Mouse (Mus musculus): ENCODE measurements around the gene Slc6a8.
A peak's percentile ranks its signal among the peaks of the same experiment; 100 is the strongest.

Slc6a8 gene

DNA sequence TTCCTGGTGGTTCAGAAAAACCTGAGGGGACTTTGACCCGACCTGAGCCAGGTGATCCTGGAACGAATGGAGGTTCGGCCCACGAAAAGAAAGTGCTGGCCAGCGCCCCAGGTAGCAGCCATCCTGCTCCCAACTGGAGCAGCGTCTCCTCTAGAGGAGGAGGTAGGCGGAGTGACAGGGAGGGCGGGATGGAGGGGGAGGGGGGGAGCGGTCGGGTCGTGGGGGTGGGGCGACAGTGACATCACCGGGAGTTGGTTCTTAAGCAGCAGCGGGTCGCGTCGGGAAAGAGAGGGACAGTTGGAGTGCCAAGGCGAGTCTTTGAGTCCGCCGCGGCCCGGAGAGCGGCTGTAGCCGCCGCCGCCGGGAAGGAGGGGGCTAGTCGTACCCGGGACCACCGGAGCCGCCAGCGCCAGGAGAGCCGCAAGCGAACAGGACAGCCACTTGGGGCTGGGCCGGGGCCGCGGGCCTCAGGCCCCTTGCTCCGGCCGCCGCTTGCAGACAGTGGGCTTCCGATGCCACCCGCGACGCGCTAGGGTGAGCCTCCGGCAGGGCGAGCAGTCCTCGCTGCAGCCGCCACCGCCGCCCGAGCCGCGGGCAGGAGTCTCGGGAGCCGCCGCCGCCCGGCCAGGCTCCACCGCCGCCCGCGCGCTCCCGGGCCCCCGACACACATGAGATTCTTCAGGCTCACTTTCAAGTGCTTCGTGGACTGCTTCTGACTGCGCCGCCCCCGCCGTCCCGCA is at the start of gene Slc6a8:
Gene Slc6a8, plus strand, starts transcription at position 272 of the 740 bp plus-strand sequence.
- DNase-seq (ENCODE audit: low spot score in 2 of 2) = peak in 1 of 2 experiments; percentile 2

DNA sequence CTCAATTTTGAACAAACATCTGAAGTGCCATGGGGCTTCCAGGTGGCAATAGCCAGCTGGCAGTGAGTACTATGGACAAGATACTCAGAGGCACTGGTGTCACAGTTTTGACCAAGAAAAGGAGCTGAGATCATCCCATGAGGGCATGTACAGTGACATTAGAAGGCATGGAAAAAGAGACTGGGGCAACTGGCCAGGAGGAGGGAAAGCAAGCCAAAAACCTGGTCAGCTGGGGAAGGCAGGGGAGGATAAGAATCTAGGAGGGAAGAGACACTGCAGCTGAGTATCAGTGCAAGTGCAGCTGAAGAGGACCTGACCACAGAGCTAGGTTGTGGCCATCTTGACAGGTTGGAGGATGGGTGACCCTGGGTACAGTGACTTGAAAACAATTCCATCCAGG is 46.0 kb upstream of the Slc6a8 start:
- no peak for DNase-seq (ENCODE audit: low spot score in 2 of 2)

DNA sequence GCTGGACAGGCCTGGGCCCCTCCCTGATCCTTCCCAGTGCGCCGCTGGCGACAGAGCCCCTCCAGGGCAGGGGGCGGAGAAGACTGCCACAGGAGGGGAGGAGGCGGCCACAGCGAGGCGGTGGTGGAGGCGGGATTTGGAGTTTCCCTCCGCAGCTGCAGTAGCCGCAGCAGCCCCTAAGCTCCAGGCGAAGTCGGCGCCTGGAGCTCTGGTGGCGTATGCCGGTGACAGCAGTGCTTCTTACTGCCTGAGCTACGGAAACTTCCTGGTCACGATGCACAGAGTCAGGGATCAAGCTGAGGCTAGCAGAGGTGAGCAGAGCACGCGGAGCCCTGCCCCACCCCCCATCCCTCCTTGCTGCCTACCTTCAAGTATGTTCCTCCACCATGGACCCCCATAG is 37.5 kb upstream of the Slc6a8 start:
- no peak for DNase-seq (ENCODE audit: low spot score in 2 of 2)

DNA sequence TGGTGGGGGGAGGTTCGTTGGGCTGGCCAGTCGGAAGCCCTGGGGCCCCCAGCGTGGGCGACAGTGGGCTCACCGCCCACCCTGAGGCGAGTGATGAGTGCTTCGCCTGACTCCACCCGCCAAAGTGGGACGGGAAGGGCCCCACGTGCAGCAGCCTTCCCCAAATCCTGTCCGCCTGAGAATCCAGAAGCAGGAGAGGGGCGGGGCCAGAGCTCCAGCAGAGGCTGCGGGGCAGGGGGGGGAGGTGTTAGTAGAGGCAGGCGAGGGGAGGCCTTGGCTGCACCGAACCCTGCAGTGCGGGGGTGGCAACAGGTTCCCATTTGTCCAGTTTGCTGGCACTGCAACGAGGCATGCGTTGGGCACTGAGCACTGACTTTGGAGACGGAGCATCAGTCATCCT is 35.5 kb upstream of the Slc6a8 start:
- DNase-seq (ENCODE audit: low spot score in 2 of 2) = no peak

DNA sequence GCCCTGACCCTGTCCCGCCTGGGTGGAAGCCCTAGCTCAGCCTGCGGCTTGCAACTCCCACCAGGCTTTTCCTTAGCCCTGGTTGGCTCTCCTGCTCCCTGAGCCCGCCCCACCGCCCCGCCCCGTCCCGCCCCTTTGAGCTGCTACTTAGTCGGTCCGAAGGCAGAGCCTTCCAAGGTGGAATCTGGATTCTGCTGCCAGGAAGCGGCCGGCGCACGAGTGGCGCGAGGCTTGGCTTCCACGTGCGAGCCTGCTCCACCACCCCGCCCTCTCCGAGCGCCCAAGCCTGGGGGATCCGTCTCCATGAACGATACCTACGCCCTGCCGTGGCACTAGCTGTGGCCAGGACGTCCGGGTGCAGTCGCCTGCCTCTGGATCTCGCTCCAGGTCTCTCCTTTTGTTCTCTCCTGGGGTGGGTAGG is 33.7 kb upstream of the Slc6a8 start, which contains the start of gene Dusp9:
Gene Dusp9, plus strand, starts transcription at position 165 of the 421 bp plus-strand sequence.
- no peak for DNase-seq (ENCODE audit: low spot score in 2 of 2)

DNA sequence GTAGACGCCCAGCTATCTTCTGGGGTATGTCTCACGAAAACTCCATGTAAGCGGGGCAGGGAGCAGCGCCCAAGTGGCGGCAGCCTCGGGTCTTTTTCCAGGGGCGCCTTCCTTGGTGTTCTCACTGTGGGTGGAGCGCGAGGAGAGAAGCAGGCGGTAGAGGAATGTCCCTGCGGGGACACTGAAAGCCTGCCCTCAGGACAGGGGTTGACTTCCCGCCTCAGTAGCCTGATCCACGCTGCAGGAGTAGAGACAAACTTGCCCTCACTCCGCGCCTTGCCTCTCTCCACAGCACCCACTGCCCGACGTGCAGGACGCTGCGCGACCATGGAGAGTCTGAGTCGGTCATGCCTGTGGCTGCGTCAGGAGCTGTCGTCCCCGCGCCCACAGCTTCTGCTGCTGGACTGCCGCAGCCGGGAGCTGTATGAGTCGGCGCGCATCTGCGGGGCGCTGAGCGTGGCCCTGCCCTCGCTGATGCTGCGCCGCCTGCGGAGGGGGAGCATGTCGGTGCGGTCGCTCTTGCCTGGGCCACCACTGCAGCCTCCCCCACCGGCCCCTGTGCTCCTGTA is 33.0 kb upstream of the Slc6a8 start:
- no peak for DNase-seq (ENCODE audit: low spot score in 2 of 2)

DNA sequence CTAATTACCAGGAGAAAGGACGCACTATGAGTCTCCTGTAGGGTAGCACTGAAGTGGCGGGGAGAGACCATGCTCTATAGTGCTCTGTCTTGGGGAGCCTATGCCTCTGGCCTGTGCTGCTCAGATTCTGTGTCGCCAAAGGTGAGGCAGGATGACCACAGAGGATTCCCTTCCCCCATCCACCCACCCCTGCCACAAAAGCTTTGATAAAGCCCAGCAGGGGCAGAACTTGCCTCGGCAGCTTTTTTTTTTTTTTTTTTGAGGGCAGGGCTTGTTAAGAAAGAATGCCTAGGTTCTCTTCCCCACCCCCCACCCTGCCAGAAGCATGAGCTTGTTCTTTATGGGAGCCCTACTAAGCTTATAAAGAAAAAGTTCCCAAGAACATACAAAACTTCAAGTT is 27.8 kb upstream of the Slc6a8 start:
- no peak for DNase-seq (ENCODE audit: low spot score in 2 of 2)

DNA sequence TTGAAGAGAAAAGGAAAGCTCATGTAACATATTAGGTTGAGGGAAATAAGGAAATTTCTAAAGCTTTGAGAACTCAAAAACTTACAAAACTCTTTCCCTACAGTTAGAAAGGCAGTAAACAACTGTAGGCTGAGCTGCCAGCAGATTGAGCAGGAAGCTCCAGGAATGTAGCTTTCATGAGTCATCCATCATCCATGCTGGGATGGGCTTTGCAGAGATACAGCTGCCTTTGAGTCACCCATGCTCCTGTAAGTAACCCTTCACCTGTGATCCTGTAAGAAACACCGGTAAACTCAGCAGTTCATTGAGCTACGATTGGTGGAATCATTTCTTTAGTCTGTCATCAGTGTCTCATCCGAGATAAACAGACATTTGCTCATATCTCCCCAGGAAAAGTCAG is 22.1 kb upstream of the Slc6a8 start:
- no peak for DNase-seq (ENCODE audit: low spot score in 2 of 2)

DNA sequence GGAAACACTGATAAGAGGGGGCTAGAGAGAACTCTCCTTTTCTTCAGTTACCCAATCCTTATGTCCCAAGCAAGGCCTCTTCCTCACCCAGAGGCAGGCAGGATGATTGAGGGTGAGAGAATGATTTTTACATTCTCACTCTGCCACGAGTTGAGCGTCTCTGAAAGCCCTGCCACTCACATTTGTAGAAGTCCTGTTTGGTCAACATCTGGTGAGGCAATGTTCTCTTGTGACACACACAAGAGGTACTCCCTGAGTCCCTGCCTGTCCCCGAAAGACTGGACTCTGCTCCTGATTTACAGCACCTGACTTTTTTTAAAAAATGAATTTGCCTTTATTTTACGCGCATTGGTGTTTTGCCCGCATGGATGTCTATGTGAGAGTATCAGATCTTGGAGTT is 19.6 kb upstream of the Slc6a8 start:
- no peak for DNase-seq (ENCODE audit: low spot score in 2 of 2)

DNA sequence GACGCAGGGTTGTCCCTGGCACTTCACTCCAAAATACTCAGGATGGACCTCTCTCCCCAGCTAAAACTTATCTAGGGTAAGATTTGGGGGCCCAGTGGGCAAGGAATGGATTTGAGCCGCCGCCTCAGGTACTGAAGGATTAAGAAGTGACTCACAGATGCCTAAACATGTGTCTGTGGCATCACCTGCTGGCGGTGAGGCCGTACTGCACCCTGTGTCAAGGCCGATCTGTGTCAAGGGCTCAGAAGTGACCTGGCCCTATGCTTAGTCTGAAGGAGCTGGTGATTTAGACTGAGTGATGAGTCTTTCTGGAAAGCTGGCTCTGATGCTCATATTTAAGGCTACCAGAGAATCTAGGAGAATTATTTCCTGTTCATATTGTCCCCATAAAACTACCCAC is 18.8 kb upstream of the Slc6a8 start:
- peak; percentile 16 to 59 for DNase-seq (ENCODE audit: low spot score in 2 of 2)

DNA sequence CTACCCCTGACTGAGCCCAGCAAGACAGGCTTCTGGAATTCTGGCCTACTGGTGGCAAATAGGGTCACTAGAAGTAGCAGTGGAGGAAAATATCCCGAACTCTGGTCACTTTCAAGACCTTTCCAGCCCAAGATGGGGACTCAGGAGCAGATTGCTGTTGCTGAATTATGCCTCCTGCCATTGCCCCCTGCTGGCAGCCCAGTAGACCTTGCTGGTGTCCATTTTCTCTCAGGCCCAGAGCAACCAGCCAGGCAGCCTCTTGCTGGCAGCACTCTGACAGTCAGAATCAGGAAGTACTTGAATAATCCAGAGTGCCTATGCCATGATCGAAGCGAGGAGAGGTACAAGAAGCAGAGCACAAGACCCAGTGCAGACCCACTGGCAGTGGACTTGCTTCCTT is 17.4 kb upstream of the Slc6a8 start:
- DNase-seq (ENCODE audit: low spot score in 2 of 2) = peak in 1 of 2 experiments; percentile 18

DNA sequence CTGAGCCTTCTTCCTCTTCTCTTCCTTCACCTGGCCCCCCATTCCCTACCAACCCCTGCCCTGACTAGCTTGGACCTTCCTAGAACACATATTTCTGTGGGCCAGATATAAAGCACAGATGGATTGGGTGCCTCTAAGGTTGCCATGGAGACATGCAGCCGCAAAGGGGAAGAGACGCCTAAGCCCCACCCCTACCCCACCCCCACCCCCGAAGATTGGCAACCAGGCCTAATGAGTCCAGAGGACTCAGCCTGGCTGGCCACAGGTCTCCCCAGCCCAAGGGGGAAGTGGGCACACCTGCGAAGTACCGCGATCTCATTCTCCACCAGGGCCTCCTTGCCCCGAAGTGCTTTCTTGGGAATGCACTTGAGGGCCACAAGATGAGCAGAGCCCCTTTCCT is 14.6 kb upstream of the Slc6a8 start:
- peak in 1 of 2 experiments; percentile 7 for DNase-seq (ENCODE audit: low spot score in 2 of 2)

DNA sequence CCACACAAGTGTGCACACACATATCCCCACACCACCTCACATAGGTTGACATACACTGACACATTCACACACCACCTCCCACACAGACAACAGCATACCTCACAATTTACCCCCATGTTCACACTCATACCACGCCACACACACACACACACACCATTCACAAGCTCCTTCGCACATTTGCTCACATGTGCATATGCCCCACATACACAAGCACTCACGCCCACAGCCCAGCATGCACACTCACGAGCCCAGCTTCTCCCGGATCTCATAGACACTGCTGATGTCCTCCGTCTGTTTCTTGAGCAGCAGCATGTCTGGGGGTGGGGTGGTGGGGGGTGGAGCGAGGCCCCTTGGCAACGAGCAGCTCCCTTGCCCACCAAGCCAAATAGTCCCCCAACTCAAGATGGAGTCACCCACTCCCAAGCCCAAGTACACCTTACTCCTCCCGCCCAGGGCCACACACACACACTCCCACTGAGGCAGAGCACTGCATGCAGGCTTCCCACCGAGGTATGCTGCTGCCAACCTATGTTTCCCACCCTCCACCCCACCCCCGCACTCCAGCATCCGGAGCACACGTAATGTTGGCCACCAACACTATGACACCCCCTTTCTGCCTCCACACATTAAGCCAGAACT is 13.9 kb upstream of the Slc6a8 start:
- no peak for DNase-seq (ENCODE audit: low spot score in 2 of 2)

DNA sequence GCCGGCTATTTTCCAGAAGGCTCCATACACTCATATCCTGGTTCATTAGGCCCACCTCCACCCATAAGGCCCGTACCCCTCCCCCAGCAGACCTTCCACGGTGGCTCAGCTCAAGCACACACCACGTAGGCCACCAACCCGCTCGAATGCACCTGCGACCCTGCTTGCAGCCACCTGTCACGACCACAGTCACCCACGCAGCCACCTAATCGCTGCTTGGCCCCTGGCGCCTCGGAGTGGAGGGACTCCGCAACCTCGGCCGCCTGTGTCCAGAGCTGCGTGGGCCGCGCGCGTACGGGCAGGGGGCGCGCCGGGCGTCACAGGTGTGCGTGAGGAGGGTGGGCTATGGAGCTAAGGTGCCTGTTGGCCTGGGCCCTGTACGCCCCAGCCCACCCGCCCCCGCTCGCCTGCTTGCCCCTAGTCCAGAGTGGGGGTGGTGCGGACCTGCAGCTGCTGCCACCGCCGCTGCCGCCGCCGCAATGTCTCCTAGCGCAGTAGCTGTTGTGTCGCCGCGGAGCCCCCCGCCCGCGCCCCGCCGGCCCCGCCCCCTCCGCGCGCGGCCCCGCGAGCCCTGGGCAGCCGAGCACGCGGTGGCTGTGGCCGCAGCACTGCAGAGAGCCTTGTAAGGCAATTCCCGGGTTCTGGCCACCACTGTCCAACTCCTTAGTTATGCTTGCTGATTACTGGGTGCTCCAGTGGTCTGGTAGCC is 13.2 kb upstream of the Slc6a8 start, which contains the start of gene Pnck:
Gene Pnck, minus strand, starts transcription at position 543 of the 709 bp plus-strand sequence.
- DNase-seq (ENCODE audit: low spot score in 2 of 2) = no peak

DNA sequence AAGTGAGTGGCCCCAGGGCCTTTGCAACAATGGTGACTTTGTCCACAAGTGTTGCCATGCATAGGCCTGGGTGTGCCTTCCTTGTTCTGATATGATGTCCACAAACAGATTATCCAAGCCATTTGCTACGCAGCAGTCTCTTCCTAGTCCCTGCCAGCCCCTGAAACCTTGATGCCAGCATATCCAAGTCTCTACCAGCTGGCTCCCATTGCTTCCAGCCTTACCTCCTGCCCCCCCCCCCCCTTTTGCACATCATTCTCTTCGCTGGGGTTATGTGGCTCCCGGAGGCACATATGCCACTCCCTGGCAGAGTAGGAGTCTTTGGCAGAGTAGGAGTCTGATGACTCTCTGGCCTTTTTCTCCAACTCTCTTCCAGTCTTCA is 12.7 kb upstream of the Slc6a8 start:
- DNase-seq (ENCODE audit: low spot score in 2 of 2) = no peak

DNA sequence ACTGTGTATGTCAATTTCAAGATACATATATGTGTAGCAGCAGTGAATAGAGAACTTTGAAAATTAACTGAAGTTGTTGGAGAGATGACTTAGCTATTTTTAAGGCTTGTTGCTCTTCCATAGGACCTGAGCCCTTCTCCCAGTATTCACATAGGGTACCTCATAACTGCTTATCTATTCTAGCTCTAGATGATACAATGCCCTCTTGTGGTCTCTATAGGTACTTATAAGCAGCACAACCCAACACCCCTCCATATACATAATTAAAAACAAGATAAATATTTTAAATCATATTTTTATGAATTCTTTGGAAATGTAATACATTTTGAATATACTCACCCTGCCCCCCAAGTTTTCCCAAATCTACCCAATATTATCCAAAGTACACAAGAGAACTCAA is 9.8 kb upstream of the Slc6a8 start:
- no peak for DNase-seq (ENCODE audit: low spot score in 2 of 2)

DNA sequence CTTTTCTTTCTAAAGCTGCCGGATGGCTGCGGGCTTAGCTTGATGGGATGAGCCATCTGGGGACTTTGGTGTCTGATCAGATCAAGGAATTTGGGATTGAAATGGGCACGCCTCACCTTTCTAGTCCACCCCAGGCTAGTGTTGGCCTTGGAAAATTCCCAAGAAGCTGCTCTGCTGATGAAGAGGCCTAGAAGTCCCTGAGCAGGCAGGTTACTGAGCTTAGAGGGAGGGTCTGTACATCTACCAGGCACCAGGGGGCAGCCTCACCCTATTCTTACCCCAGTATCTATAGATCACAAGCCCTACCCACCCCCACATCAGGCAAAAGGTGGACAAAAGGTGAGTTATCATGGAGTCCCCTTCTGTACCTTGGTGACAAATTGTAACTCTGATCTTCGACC is 919 bp upstream of the Slc6a8 start:
- peak; percentile 48 to 49 for DNase-seq (ENCODE audit: low spot score in 2 of 2)

DNA sequence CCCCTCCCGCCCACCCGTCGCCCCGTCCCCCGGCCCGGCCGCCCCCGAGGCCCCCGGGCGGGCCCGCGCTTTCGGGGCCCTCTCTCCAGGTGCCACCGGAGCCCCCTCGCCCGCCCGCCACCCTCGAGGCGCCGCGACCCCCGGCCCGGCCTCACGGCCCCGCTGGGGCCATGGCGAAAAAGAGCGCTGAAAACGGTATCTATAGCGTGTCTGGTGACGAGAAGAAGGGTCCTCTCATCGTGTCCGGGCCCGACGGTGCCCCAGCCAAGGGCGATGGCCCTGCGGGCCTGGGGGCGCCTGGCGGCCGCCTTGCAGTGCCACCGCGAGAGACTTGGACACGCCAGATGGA is 643 bp downstream of the Slc6a8 start:
- no peak for DNase-seq (ENCODE audit: low spot score in 2 of 2)

DNA sequence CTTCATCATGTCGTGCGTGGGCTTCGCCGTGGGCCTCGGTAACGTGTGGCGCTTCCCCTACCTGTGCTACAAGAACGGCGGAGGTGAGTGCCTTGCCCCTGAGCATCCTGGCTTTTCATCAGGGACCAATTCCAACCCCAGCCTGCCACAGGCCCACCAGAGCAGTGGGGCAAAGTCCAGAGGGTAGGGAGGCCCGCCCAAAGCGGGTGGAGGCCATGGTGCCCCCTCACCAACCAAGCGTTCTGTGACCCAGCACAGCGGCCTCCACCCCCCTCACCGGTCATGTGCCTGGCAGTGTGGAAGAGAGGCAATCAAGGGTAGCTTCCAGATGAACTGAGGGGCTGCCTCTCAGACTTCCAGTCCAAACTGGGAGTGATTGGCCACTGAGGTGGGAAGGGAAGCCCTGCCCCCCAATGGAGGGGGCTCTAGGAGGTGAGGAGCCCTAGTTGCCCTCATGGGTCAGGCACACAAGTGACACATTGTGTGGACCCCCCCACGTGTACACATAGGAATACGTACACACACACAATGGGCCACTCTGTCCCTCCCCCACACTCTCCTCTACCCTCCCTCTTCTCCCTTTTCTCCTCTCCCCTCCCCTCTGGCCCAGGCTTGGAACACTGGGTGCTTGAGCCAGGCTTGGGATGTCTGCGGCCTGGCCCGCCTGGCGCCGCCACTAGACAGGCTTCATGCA is 1.2 kb downstream of the Slc6a8 start:
- no peak for DNase-seq (ENCODE audit: low spot score in 2 of 2)

DNA sequence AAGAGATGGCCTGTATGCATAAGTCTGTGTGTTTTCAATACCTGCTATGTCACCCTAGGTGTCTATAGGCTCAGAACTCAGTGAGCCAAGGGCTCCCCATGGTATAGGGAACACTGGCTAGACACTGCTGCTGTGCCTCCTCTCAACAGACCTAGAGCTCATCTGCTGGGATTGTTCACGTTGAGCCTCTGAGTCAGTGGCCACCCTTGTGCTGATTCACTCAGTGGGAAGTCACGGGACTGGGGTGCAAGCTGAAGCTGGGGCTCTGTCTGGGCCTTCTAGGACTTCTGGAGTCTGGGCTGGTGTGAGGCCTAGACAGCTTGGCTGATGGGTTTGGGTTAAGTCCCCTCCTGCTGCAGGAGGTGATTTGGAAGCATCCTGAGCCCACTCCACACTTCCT is 2.3 kb downstream of the Slc6a8 start:
- DNase-seq (ENCODE audit: low spot score in 2 of 2) = no peak

DNA sequence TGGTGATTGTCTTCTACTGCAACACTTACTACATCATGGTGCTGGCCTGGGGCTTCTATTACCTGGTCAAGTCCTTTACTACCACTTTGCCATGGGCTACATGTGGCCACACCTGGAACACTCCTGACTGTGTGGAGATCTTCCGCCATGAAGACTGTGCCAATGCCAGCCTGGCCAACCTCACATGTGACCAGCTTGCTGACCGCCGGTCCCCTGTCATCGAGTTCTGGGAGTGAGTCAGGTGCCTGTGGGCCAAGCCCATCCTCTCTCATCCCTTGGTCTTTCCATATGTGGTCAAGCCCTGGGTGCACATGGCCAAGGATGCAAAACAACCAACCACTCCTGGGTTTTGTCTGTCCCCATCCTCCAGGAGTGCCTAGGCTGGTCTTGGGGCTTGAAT is 3.7 kb downstream of the Slc6a8 start:
- no peak for DNase-seq (ENCODE audit: low spot score in 2 of 2)

DNA sequence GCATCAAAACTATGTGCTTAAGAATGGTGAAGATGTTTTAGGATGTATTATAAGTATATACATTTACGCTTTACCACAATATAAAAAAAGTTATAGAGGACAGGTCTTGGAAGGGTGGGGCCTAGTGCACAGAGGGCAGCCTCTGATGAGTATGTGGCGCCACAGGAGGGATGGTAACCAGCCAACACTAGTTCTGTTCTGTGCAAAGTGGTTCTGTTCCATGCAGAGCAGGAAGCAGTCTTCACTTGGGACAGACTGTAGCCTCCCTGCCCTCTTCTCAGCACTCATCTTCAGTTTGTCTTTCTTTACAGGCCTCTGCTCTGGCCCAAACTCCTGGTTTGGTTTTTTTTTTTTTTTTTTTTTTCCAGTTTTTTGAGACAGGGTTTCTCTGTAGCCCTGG is 11.2 kb downstream of the Slc6a8 start:
- DNase-seq (ENCODE audit: low spot score in 2 of 2) = no peak

All from spleen, postnatal 36 days (tissue).